Mouse (Mus musculus): ENCODE data around the gene Ptbp3. TPM values are rescaled to one million over a fixed set of nuclear protein-coding genes. Genes with fewer than 3 reads are reported as not detected.
"Not testable (repeated sequence)": the region's sequence is repeated elsewhere in the genome, so short reads cannot be mapped to it uniquely, and the experiment has no call there.

The Ptbp3 gene
- polyA plus RNA-seq, 1 experiment from 2014 or later: 20.1 TPM

GRCm38 (mm10) chr4:59572521-59573118, 23.5 kb upstream of the Ptbp3 start:
- ATAC-seq (ENCODE audit: low FRiP score, low read depth): no peak
- H3K4me2 ChIP-seq: no peak overlapping the region
- H3K36me3 ChIP-seq: no peaks in the 10 kb centered on the region
- no peak overlapping the region for H3K27ac ChIP-seq (replicated peaks)
- no peaks in the 10 kb centered on the region for H3K4me1 ChIP-seq (replicated peaks)
- H3K9me3 ChIP-seq: no peaks in the 10 kb centered on the region
- H3K27me3 ChIP-seq: no peaks in the 10 kb centered on the region
- 81% methylated on average over 11 of the region's 11 CpGs for WGBS
- no peak overlapping the region for H3K9ac ChIP-seq
- H3K4me3 ChIP-seq: no peak overlapping the region

GRCm38 (mm10) chr4:59570519-59570918, 21.4 kb upstream of the Ptbp3 start:
- H3K27me3 ChIP-seq; H3K9ac ChIP-seq; ATAC-seq (ENCODE audit: low FRiP score, low read depth); H3K36me3 ChIP-seq; H3K4me1 ChIP-seq (replicated peaks); H3K4me2 ChIP-seq; H3K4me3 ChIP-seq; H3K9me3 ChIP-seq; H3K27ac ChIP-seq (replicated peaks): not testable (repeated sequence)
- 93% methylated on average over 8 of the region's 8 CpGs for WGBS

GRCm38 (mm10) chr4:59569538-59569937, 20.4 kb upstream of the Ptbp3 start:
- 2% methylated on average over 7 of the region's 7 CpGs for WGBS
- H3K4me3 ChIP-seq: no peak overlapping the region
- H3K27ac ChIP-seq (replicated peaks): no peak overlapping the region
- H3K27me3 ChIP-seq: no peaks in the 10 kb centered on the region
- H3K9me3 ChIP-seq: no peaks in the 10 kb centered on the region
- no peak overlapping the region for H3K9ac ChIP-seq
- H3K36me3 ChIP-seq: no peaks in the 10 kb centered on the region
- peak; percentile 73; the same call in 1 of the 2 replicates for ATAC-seq (ENCODE audit: low FRiP score, low read depth)
- H3K4me1 ChIP-seq (replicated peaks): no peaks in the 10 kb centered on the region
- no peak overlapping the region for H3K4me2 ChIP-seq

- Histone ChIP-seq H3K36me3 (no peaks in the 10 kb centered on the region), H3K27me3 (no peaks in the 10 kb centered on the region), H3K4me3 (no peak overlapping the region), H3K9ac (no peak overlapping the region), H3K4me2 (no peak overlapping the region), H3K4me1 (replicated peaks) (no peaks in the 10 kb centered on the region), H3K9me3 (no peaks in the 10 kb centered on the region), H3K27ac (replicated peaks) (no peak overlapping the region)
- WGBS: 86% methylated on average over 6 of the region's 6 CpGs
- no peak for ATAC-seq (ENCODE audit: low FRiP score, low read depth)
These were observed 18.6 kb upstream of the Ptbp3 start for GRCm38 (mm10) chr4:59567576-59568260.

- no peak for ATAC-seq (ENCODE audit: low FRiP score, low read depth)
- no peaks in the 10 kb centered on the region for H3K27me3 ChIP-seq
- no peaks in the 10 kb centered on the region for H3K36me3 ChIP-seq
- WGBS: 80% methylated on average over 8 of the region's 8 CpGs
- H3K9ac ChIP-seq: no peak overlapping the region
- no peak overlapping the region for H3K4me2 ChIP-seq
- H3K4me1 ChIP-seq (replicated peaks): no peaks in the 10 kb centered on the region
- H3K4me3 ChIP-seq: no peak overlapping the region
- H3K27ac ChIP-seq (replicated peaks): no peak overlapping the region
- H3K9me3 ChIP-seq: no peaks in the 10 kb centered on the region
These were observed 16.5 kb upstream of the Ptbp3 start for GRCm38 (mm10) chr4:59565571-59566188.

- Histone ChIP-seq H3K36me3 (no peaks in the 10 kb centered on the region), H3K27me3 (no peaks in the 10 kb centered on the region), H3K4me2 (no peak overlapping the region), H3K4me3 (no peak overlapping the region), H3K4me1 (replicated peaks) (no peaks in the 10 kb centered on the region), H3K9me3 (no peaks in the 10 kb centered on the region), H3K27ac (replicated peaks) (no peak overlapping the region), H3K9ac (no peak overlapping the region)
- WGBS: 88% methylated on average over 3 of the region's 3 CpGs
- no peak for ATAC-seq (ENCODE audit: low FRiP score, low read depth)
These were observed 15.0 kb upstream of the Ptbp3 start for GRCm38 (mm10) chr4:59564128-59564527.

GRCm38 (mm10) chr4:59560141-59560540, 11.0 kb upstream of the Ptbp3 start:
- Histone ChIP-seq H3K9me3 (no peaks in the 10 kb centered on the region), H3K4me3 (no peak overlapping the region), H3K4me2 (no peak overlapping the region), H3K9ac (no peak overlapping the region), H3K4me1 (replicated peaks) (no peaks in the 10 kb centered on the region), H3K27ac (replicated peaks) (no peak overlapping the region), H3K27me3 (no peaks in the 10 kb centered on the region), H3K36me3 (no peaks in the 10 kb centered on the region)
- no peak for ATAC-seq (ENCODE audit: low FRiP score, low read depth)
- WGBS: 94% methylated on average over 6 of the region's 6 CpGs

- ATAC-seq (ENCODE audit: low FRiP score, low read depth): no peak
- H3K27me3 ChIP-seq: no peaks in the 10 kb centered on the region
- WGBS: 66% methylated on average over 6 of the region's 6 CpGs
These were observed 9.0 kb upstream of the Ptbp3 start for GRCm38 (mm10) chr4:59558096-59558720.

GRCm38 (mm10) chr4:59557343-59557742, 8.2 kb upstream of the Ptbp3 start:
- not testable (repeated sequence) for H3K9ac ChIP-seq; H3K4me2 ChIP-seq; H3K27ac ChIP-seq (replicated peaks); ATAC-seq (ENCODE audit: low FRiP score, low read depth); H3K27me3 ChIP-seq; H3K4me3 ChIP-seq; H3K9me3 ChIP-seq; H3K36me3 ChIP-seq; H3K4me1 ChIP-seq (replicated peaks)
- WGBS: 96% methylated on average over 4 of the region's 4 CpGs

More at GRCm38 (mm10) chr4:59558096-59558720, 9.0 kb upstream of the Ptbp3 start:
- Histone ChIP-seq H3K9me3 (no peaks in the 10 kb centered on the region), H3K27ac (replicated peaks) (no peak overlapping the region), H3K4me1 (replicated peaks) (no peaks in the 10 kb centered on the region), H3K36me3 (no peaks in the 10 kb centered on the region), H3K9ac (no peak overlapping the region), H3K4me2 (no peak overlapping the region), H3K4me3 (no peak overlapping the region)

- no peaks in the 10 kb centered on the region for H3K9me3 ChIP-seq
- no peaks in the 10 kb centered on the region for H3K36me3 ChIP-seq
- H3K27ac ChIP-seq (replicated peaks): no peak overlapping the region
- no peaks in the 10 kb centered on the region for H3K4me1 ChIP-seq (replicated peaks)
- H3K9ac ChIP-seq: no peak overlapping the region
- H3K27me3 ChIP-seq: no peaks in the 10 kb centered on the region
- no peak overlapping the region for H3K4me2 ChIP-seq
- H3K4me3 ChIP-seq: no peak overlapping the region
- no peak for ATAC-seq (ENCODE audit: low FRiP score, low read depth)
These were observed 6.0 kb upstream of the Ptbp3 start for GRCm38 (mm10) chr4:59555177-59555576.

GRCm38 (mm10) chr4:59553576-59553975, 4.4 kb upstream of the Ptbp3 start:
- WGBS: 85% methylated on average over 3 of the region's 3 CpGs
- Histone ChIP-seq H3K27me3 (no peaks in the 10 kb centered on the region), H3K4me2 (no peak overlapping the region), H3K36me3 (no peaks in the 10 kb centered on the region), H3K4me1 (replicated peaks) (0 out of 2 replicates have a peak, but pooled peaks cover 5% of the 10 kb centered on the region), H3K9me3 (no peaks in the 10 kb centered on the region), H3K4me3 (no peak overlapping the region), H3K9ac (no peak overlapping the region), H3K27ac (replicated peaks) (no peak overlapping the region)
- ATAC-seq (ENCODE audit: low FRiP score, low read depth): no peak

GRCm38 (mm10) chr4:59552835-59553234, 3.7 kb upstream of the Ptbp3 start:
- Histone ChIP-seq H3K36me3 (no peaks in the 10 kb centered on the region), H3K4me1 (replicated peaks) (peaks cover 10% of the 10 kb centered on the region; the same call in 1 of the 2 replicates), H3K4me3 (no peak overlapping the region), H3K27ac (replicated peaks) (no peak overlapping the region), H3K4me2 (no peak overlapping the region), H3K9me3 (no peaks in the 10 kb centered on the region), H3K27me3 (no peaks in the 10 kb centered on the region), H3K9ac (no peak overlapping the region)
- WGBS: 92% methylated on average over 5 of the region's 5 CpGs
- ATAC-seq (ENCODE audit: low FRiP score, low read depth): no peak

Measured in hindbrain, embryonic 15.5 days (tissue).